Mouse (Mus musculus): ENCODE results near the gene Shroom4. TPM values are rescaled to one million over a fixed set of nuclear protein-coding genes. Genes with fewer than 3 reads are reported as not detected.

Shroom4 gene
- polyA plus RNA-seq, 1 experiment from 2014 or later = 10.8 TPM

GRCm38 (mm10) chrX:6402921-6403320 is 3.3 kb downstream of the Shroom4 start:
- Histone ChIP-seq H3K27ac (replicated peaks; ENCODE audit: low read depth, low read length) (no peak overlapping the region), H3K27me3 (ENCODE audit: control insufficient read depth, insufficient read depth, low read length) (no peaks in the 10 kb centered on the region), H3K4me3 (ENCODE audit: low read depth, low read length) (no peak overlapping the region), H3K9me3 (replicated peaks; ENCODE audit: control insufficient read depth, low read length) (no peaks in the 10 kb centered on the region), H3K36me3 (replicated peaks; ENCODE audit: control insufficient read depth, insufficient read depth, low read depth, low read length) (no peaks in the 10 kb centered on the region), H3K4me1 (ENCODE audit: control insufficient read depth, insufficient read depth, low read length) (no peaks in the 10 kb centered on the region), H3K9ac (replicated peaks; ENCODE audit: low read length) (no peak overlapping the region), H3K4me2 (ENCODE audit: low read depth, low read length) (no peak overlapping the region)
- WGBS = 84% methylated on average over 4 of the region's 4 CpGs
- DNase-seq (ENCODE audit: low spot score) = no peak
- ATAC-seq (replicated peaks; ENCODE audit: insufficient number of reproducible peaks, low FRiP score, low TSS enrichment, low read depth) = no peak

- WGBS = 58% methylated on average over 6 of the region's 6 CpGs
- ATAC-seq (replicated peaks; ENCODE audit: insufficient number of reproducible peaks, low FRiP score, low TSS enrichment, low read depth) = no peak
Measured at GRCm38 (mm10) chrX:6409114-6409513, 9.5 kb downstream of the Shroom4 start.

GRCm38 (mm10) chrX:6415412-6415811 is 15.8 kb downstream of the Shroom4 start:
- no peak overlapping the region for H3K4me3 ChIP-seq (ENCODE audit: low read depth, low read length)
- 79% methylated on average over 12 of the region's 12 CpGs for WGBS
- no peaks in the 10 kb centered on the region for H3K36me3 ChIP-seq (replicated peaks; ENCODE audit: control insufficient read depth, insufficient read depth, low read depth, low read length)
- H3K9ac ChIP-seq (replicated peaks; ENCODE audit: low read length) = no peak overlapping the region
- no peaks in the 10 kb centered on the region for H3K27me3 ChIP-seq (ENCODE audit: control insufficient read depth, insufficient read depth, low read length)
- DNase-seq (ENCODE audit: low spot score) (no peak), ATAC-seq (replicated peaks; ENCODE audit: insufficient number of reproducible peaks, low FRiP score, low TSS enrichment, low read depth) (no peak)
- no peaks in the 10 kb centered on the region for H3K4me1 ChIP-seq (ENCODE audit: control insufficient read depth, insufficient read depth, low read length)
- H3K9me3 ChIP-seq (replicated peaks; ENCODE audit: control insufficient read depth, low read length) = no peaks in the 10 kb centered on the region
- H3K4me2 ChIP-seq (ENCODE audit: low read depth, low read length) = no peak overlapping the region
- H3K27ac ChIP-seq (replicated peaks; ENCODE audit: low read depth, low read length) = no peak overlapping the region

More at GRCm38 (mm10) chrX:6409114-6409513, 9.5 kb downstream of the Shroom4 start:
- no peak for DNase-seq (ENCODE audit: low spot score)
- H3K9me3 ChIP-seq (replicated peaks; ENCODE audit: control insufficient read depth, low read length) = no peaks in the 10 kb centered on the region
- H3K27ac ChIP-seq (replicated peaks; ENCODE audit: low read depth, low read length) = no peak overlapping the region
- no peak overlapping the region for H3K4me3 ChIP-seq (ENCODE audit: low read depth, low read length)
- H3K4me1 ChIP-seq (ENCODE audit: control insufficient read depth, insufficient read depth, low read length) = no peaks in the 10 kb centered on the region
- no peak overlapping the region for H3K9ac ChIP-seq (replicated peaks; ENCODE audit: low read length)
- H3K27me3 ChIP-seq (ENCODE audit: control insufficient read depth, insufficient read depth, low read length) = no peaks in the 10 kb centered on the region
- no peaks in the 10 kb centered on the region for H3K36me3 ChIP-seq (replicated peaks; ENCODE audit: control insufficient read depth, insufficient read depth, low read depth, low read length)
- no peak overlapping the region for H3K4me2 ChIP-seq (ENCODE audit: low read depth, low read length)

- H3K27me3 ChIP-seq (ENCODE audit: control insufficient read depth, insufficient read depth, low read length) = no peaks in the 10 kb centered on the region
- H3K4me2 ChIP-seq (ENCODE audit: low read depth, low read length) = no peak overlapping the region
- no peak for DNase-seq (ENCODE audit: low spot score)
- 71% methylated on average over 5 of the region's 5 CpGs for WGBS
- no peak for ATAC-seq (replicated peaks; ENCODE audit: insufficient number of reproducible peaks, low FRiP score, low TSS enrichment, low read depth)
- no peaks in the 10 kb centered on the region for H3K9me3 ChIP-seq (replicated peaks; ENCODE audit: control insufficient read depth, low read length)
- no peak overlapping the region for H3K9ac ChIP-seq (replicated peaks; ENCODE audit: low read length)
- H3K27ac ChIP-seq (replicated peaks; ENCODE audit: low read depth, low read length) = no peak overlapping the region
- H3K4me3 ChIP-seq (ENCODE audit: low read depth, low read length) = no peak overlapping the region
- no peaks in the 10 kb centered on the region for H3K4me1 ChIP-seq (ENCODE audit: control insufficient read depth, insufficient read depth, low read length)
- no peaks in the 10 kb centered on the region for H3K36me3 ChIP-seq (replicated peaks; ENCODE audit: control insufficient read depth, insufficient read depth, low read depth, low read length)
Measured at GRCm38 (mm10) chrX:6415936-6416335, 16.3 kb downstream of the Shroom4 start.

- WGBS = 39% methylated on average over 4 of the region's 4 CpGs
- ATAC-seq (replicated peaks; ENCODE audit: insufficient number of reproducible peaks, low FRiP score, low TSS enrichment, low read depth) (no peak), DNase-seq (ENCODE audit: low spot score) (no peak)
- Histone ChIP-seq H3K4me3 (ENCODE audit: low read depth, low read length) (no peak overlapping the region), H3K36me3 (replicated peaks; ENCODE audit: control insufficient read depth, insufficient read depth, low read depth, low read length) (no peaks in the 10 kb centered on the region), H3K9me3 (replicated peaks; ENCODE audit: control insufficient read depth, low read length) (no peaks in the 10 kb centered on the region), H3K27me3 (ENCODE audit: control insufficient read depth, insufficient read depth, low read length) (no peaks in the 10 kb centered on the region), H3K27ac (replicated peaks; ENCODE audit: low read depth, low read length) (no peak overlapping the region), H3K9ac (replicated peaks; ENCODE audit: low read length) (no peak overlapping the region), H3K4me1 (ENCODE audit: control insufficient read depth, insufficient read depth, low read length) (no peaks in the 10 kb centered on the region), H3K4me2 (ENCODE audit: low read depth, low read length) (no peak overlapping the region)
Measured at GRCm38 (mm10) chrX:6418140-6418539, 18.5 kb downstream of the Shroom4 start.

- ATAC-seq (replicated peaks; ENCODE audit: insufficient number of reproducible peaks, low FRiP score, low TSS enrichment, low read depth) (no peak), DNase-seq (ENCODE audit: low spot score) (no peak)
- WGBS = 83% methylated on average over 2 of the region's 2 CpGs
- H3K4me2 ChIP-seq (ENCODE audit: low read depth, low read length) = no peak overlapping the region
- H3K27ac ChIP-seq (replicated peaks; ENCODE audit: low read depth, low read length) = no peak overlapping the region
- H3K9me3 ChIP-seq (replicated peaks; ENCODE audit: control insufficient read depth, low read length) = no peaks in the 10 kb centered on the region
- no peak overlapping the region for H3K9ac ChIP-seq (replicated peaks; ENCODE audit: low read length)
- no peak overlapping the region for H3K4me3 ChIP-seq (ENCODE audit: low read depth, low read length)
- no peaks in the 10 kb centered on the region for H3K27me3 ChIP-seq (ENCODE audit: control insufficient read depth, insufficient read depth, low read length)
- H3K36me3 ChIP-seq (replicated peaks; ENCODE audit: control insufficient read depth, insufficient read depth, low read depth, low read length) = no peaks in the 10 kb centered on the region
- no peaks in the 10 kb centered on the region for H3K4me1 ChIP-seq (ENCODE audit: control insufficient read depth, insufficient read depth, low read length)
Measured at GRCm38 (mm10) chrX:6435260-6435659, 35.6 kb downstream of the Shroom4 start.

GRCm38 (mm10) chrX:6446422-6446821 is 46.8 kb downstream of the Shroom4 start:
- no peak for ATAC-seq (replicated peaks; ENCODE audit: insufficient number of reproducible peaks, low FRiP score, low TSS enrichment, low read depth)
- 28% methylated on average over 1 of the region's 1 CpGs for WGBS

GRCm38 (mm10) chrX:6448001-6448400 is 48.3 kb downstream of the Shroom4 start:
- Histone ChIP-seq H3K4me2 (ENCODE audit: low read depth, low read length) (no peak overlapping the region), H3K4me3 (ENCODE audit: low read depth, low read length) (no peak overlapping the region), H3K27ac (replicated peaks; ENCODE audit: low read depth, low read length) (no peak overlapping the region), H3K9me3 (replicated peaks; ENCODE audit: control insufficient read depth, low read length) (no peaks in the 10 kb centered on the region), H3K4me1 (ENCODE audit: control insufficient read depth, insufficient read depth, low read length) (no peaks in the 10 kb centered on the region), H3K36me3 (replicated peaks; ENCODE audit: control insufficient read depth, insufficient read depth, low read depth, low read length) (no peaks in the 10 kb centered on the region), H3K27me3 (ENCODE audit: control insufficient read depth, insufficient read depth, low read length) (no peaks in the 10 kb centered on the region), H3K9ac (replicated peaks; ENCODE audit: low read length) (no peak overlapping the region)
- ATAC-seq (replicated peaks; ENCODE audit: insufficient number of reproducible peaks, low FRiP score, low TSS enrichment, low read depth) (no peak), DNase-seq (ENCODE audit: low spot score) (no peak)
- 63% methylated on average over 4 of the region's 4 CpGs for WGBS

More at GRCm38 (mm10) chrX:6446422-6446821, 46.8 kb downstream of the Shroom4 start:
- Histone ChIP-seq H3K9ac (replicated peaks; ENCODE audit: low read length) (no peak overlapping the region), H3K4me3 (ENCODE audit: low read depth, low read length) (no peak overlapping the region), H3K4me2 (ENCODE audit: low read depth, low read length) (no peak overlapping the region), H3K9me3 (replicated peaks; ENCODE audit: control insufficient read depth, low read length) (no peaks in the 10 kb centered on the region), H3K36me3 (replicated peaks; ENCODE audit: control insufficient read depth, insufficient read depth, low read depth, low read length) (no peaks in the 10 kb centered on the region), H3K4me1 (ENCODE audit: control insufficient read depth, insufficient read depth, low read length) (no peaks in the 10 kb centered on the region), H3K27me3 (ENCODE audit: control insufficient read depth, insufficient read depth, low read length) (no peaks in the 10 kb centered on the region), H3K27ac (replicated peaks; ENCODE audit: low read depth, low read length) (no peak overlapping the region)
- DNase-seq (ENCODE audit: low spot score) = peak; percentile 1

Data from embryonic facial prominence, embryonic 11.5 days (tissue).